Comparison of ENCODE assay signal across 26 mouse cellular contexts in the genomic region with DNA sequence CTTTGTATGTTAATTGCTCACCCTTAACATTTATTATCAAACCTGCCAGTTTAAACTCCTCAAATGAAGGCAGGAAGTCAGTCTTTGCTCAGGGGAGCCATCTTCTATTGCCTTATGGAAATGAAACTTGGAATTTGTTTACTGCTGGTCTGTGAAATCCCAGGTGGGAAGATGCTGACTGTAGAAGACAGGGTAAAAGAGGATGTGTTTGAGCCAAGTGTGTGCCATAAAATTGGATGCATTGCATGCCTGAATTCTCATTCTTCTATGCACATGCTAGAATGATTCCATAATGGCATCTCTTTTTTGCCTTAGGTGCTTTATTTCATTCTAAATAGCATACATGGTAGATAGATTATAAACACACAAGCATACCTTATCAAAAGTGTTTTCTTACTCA.
DNase-seq lines count a peak whose midpoint lies in the region; ATAC-seq and TF ChIP-seq lines count a peak whose summit lies in the region.
"Had no signal": no experiment of that assay in that cellular context is flagged by ENCODE, and none has a peak within 500 bp of the region (broad histone marks: within the 10 kb centered on the region; RNA-seq: fewer than 3 reads in every experiment).

No protein-coding gene starts in this region.

- no peaks in the 10 kb centered on the region for H3K36me3 ChIP-seq in hindbrain, embryonic 12.5 days
- no peaks in the 10 kb centered on the region for H3K36me3 ChIP-seq in hindbrain, postnatal 0 days (ENCODE audit: insufficient read depth, low read length)
- no peaks in the 10 kb centered on the region for H3K36me3 ChIP-seq in midbrain, embryonic 14.5 days (ENCODE audit: control insufficient read depth, insufficient read depth, low read length)
- H3K36me3 ChIP-seq in midbrain, embryonic 13.5 days, result no peaks in the 10 kb centered on the region
- no peaks in the 10 kb centered on the region for H3K36me3 ChIP-seq in embryonic facial prominence, embryonic 10.5 days (replicated peaks)
- H3K36me3 ChIP-seq: embryonic facial prominence, embryonic 13.5 days; forebrain, embryonic 12.5 days; forebrain, embryonic 15.5 days; heart, embryonic 12.5 days; heart, embryonic 15.5 days; hindbrain, embryonic 15.5 days had no signal

- no peak for TF ChIP-seq CTCF in hindbrain, postnatal 0 days (IDR thresholded peaks at IDR 0.05; ENCODE audit: low read depth)

- no peaks in the 10 kb centered on the region for H3K27me3 ChIP-seq in hindbrain, embryonic 12.5 days
- no peaks in the 10 kb centered on the region for H3K27me3 ChIP-seq in hindbrain, postnatal 0 days (ENCODE audit: insufficient read depth, low read length)
- H3K27me3 ChIP-seq in midbrain, embryonic 14.5 days (ENCODE audit: control insufficient read depth, insufficient read depth, low read length), result no peaks in the 10 kb centered on the region
- no peaks in the 10 kb centered on the region for H3K27me3 ChIP-seq in midbrain, embryonic 13.5 days
- H3K27me3 ChIP-seq in embryonic facial prominence, embryonic 10.5 days (replicated peaks; ENCODE audit: low read depth, poor library complexity, severe bottlenecking), result no peaks in the 10 kb centered on the region
- H3K27me3 ChIP-seq: embryonic facial prominence, embryonic 13.5 days; forebrain, embryonic 12.5 days; forebrain, embryonic 15.5 days; heart, embryonic 12.5 days; heart, embryonic 15.5 days; hindbrain, embryonic 15.5 days had no signal

- H3K4me1 ChIP-seq in hindbrain, embryonic 12.5 days, result no peaks in the 10 kb centered on the region
- no peaks in the 10 kb centered on the region for H3K4me1 ChIP-seq in hindbrain, postnatal 0 days (ENCODE audit: insufficient read depth, low read length)
- no peaks in the 10 kb centered on the region for H3K4me1 ChIP-seq in midbrain, embryonic 14.5 days (ENCODE audit: control insufficient read depth, insufficient read depth, low read length)
- 0 out of 2 replicates have a peak, but pooled peaks cover 4% of the 10 kb centered on the region for H3K4me1 ChIP-seq in midbrain, embryonic 13.5 days (replicated peaks)
- H3K4me1 ChIP-seq in embryonic facial prominence, embryonic 10.5 days, result no peaks in the 10 kb centered on the region
- H3K4me1 ChIP-seq: embryonic facial prominence, embryonic 13.5 days; forebrain, embryonic 12.5 days; forebrain, embryonic 15.5 days; heart, embryonic 12.5 days; heart, embryonic 15.5 days; hindbrain, embryonic 15.5 days had no signal

- no peak overlapping the region for H3K9ac ChIP-seq in hindbrain, embryonic 12.5 days
- no peak overlapping the region for H3K9ac ChIP-seq in hindbrain, postnatal 0 days (replicated peaks; ENCODE audit: low read length)
- no peak overlapping the region for H3K9ac ChIP-seq in midbrain, embryonic 14.5 days (replicated peaks; ENCODE audit: low read length)
- no peak overlapping the region for H3K9ac ChIP-seq in midbrain, embryonic 13.5 days (replicated peaks)
- H3K9ac ChIP-seq: embryonic facial prominence, embryonic 13.5 days; forebrain, embryonic 12.5 days; forebrain, embryonic 15.5 days; heart, embryonic 12.5 days; heart, embryonic 15.5 days; hindbrain, embryonic 15.5 days had no signal

- H3K9me3 ChIP-seq in hindbrain, embryonic 12.5 days (replicated peaks), result no peaks in the 10 kb centered on the region
- H3K9me3 ChIP-seq in hindbrain, postnatal 0 days (ENCODE audit: low read length), result no peaks in the 10 kb centered on the region
- H3K9me3 ChIP-seq in midbrain, embryonic 14.5 days (ENCODE audit: control insufficient read depth, low read length), result no peaks in the 10 kb centered on the region
- no peaks in the 10 kb centered on the region for H3K9me3 ChIP-seq in midbrain, embryonic 13.5 days
- H3K9me3 ChIP-seq in embryonic facial prominence, embryonic 10.5 days, result no peaks in the 10 kb centered on the region
- H3K9me3 ChIP-seq: embryonic facial prominence, embryonic 13.5 days; forebrain, embryonic 12.5 days; forebrain, embryonic 15.5 days; heart, embryonic 12.5 days; heart, embryonic 15.5 days; hindbrain, embryonic 15.5 days had no signal

- 0 out of 2 replicates have a peak overlapping the region, but pooled peaks have one; percentile 12 for H3K27ac ChIP-seq in hindbrain, embryonic 12.5 days
- H3K27ac ChIP-seq in hindbrain, postnatal 0 days, result no peak overlapping the region
- H3K27ac ChIP-seq in midbrain, embryonic 14.5 days (replicated peaks; ENCODE audit: low read depth, low read length), result no peak overlapping the region
- H3K27ac ChIP-seq in midbrain, embryonic 13.5 days, result no peak overlapping the region
- no peak overlapping the region for H3K27ac ChIP-seq in embryonic facial prominence, embryonic 10.5 days (replicated peaks)
- H3K27ac ChIP-seq: embryonic facial prominence, embryonic 13.5 days; forebrain, embryonic 12.5 days; forebrain, embryonic 15.5 days; heart, embryonic 15.5 days; hindbrain, embryonic 15.5 days had no signal

- DNase-seq in hindbrain, postnatal 0 days (ENCODE audit: low spot score), result no peak
- DNase-seq in midbrain, embryonic 14.5 days, result peak; percentile 45
- DNase-seq in retina, postnatal 1 day, result peak; percentile 32
- DNase-seq in retina, embryonic 14.5 days (ENCODE audit: low spot score), result no peak
- DNase-seq in embryonic facial prominence, embryonic 10.5 days (ENCODE audit: low spot score), result no peak
- DNase-seq: adrenal gland, adult 2 months; adrenal gland, postnatal 14 days; B cell, adult 2 months; cerebellum, adult 11 months; cerebellum, adult 2 months; cerebellum, adult 9-11 months; cerebellum, postnatal 25 days; gastrocnemius, postnatal 25 days; heart, adult 18-20 months; heart, postnatal 10 days; heart, postnatal 36 days had no signal

- peak; percentile 43; the same call in 1 of the 2 replicates for ATAC-seq in hindbrain, embryonic 12.5 days (ENCODE audit: low FRiP score)
- no peak for ATAC-seq in hindbrain, postnatal 0 days
- ATAC-seq in midbrain, embryonic 14.5 days (ENCODE audit: low FRiP score, low TSS enrichment), result no peak
- ATAC-seq in midbrain, embryonic 13.5 days, result no peak
- ATAC-seq: forebrain, embryonic 15.5 days; inflammation-experienced regulatory T-cells, adult 6 months had no signal

- no peak overlapping the region for H3K4me2 ChIP-seq in hindbrain, embryonic 12.5 days (replicated peaks)
- H3K4me2 ChIP-seq in hindbrain, postnatal 0 days (ENCODE audit: low read depth, low read length), result no peak overlapping the region
- no peak overlapping the region for H3K4me2 ChIP-seq in midbrain, embryonic 14.5 days (ENCODE audit: low read length)
- no peak overlapping the region for H3K4me2 ChIP-seq in midbrain, embryonic 13.5 days (replicated peaks)
- H3K4me2 ChIP-seq: embryonic facial prominence, embryonic 13.5 days; forebrain, embryonic 12.5 days; forebrain, embryonic 15.5 days; heart, embryonic 12.5 days; heart, embryonic 15.5 days; hindbrain, embryonic 15.5 days had no signal

- no peak overlapping the region for H3K4me3 ChIP-seq in hindbrain, embryonic 12.5 days
- H3K4me3 ChIP-seq in hindbrain, postnatal 0 days (ENCODE audit: low read length), result no peak overlapping the region
- no peak overlapping the region for H3K4me3 ChIP-seq in midbrain, embryonic 14.5 days (replicated peaks; ENCODE audit: low read depth, low read length)
- H3K4me3 ChIP-seq in midbrain, embryonic 13.5 days (replicated peaks), result no peak overlapping the region
- no peak overlapping the region for H3K4me3 ChIP-seq in embryonic facial prominence, embryonic 10.5 days
- H3K4me3 ChIP-seq: embryonic facial prominence, embryonic 13.5 days; erythroblast, embryonic 14.5 days; forebrain, embryonic 12.5 days; forebrain, embryonic 15.5 days; heart, embryonic 12.5 days; heart, embryonic 15.5 days; hindbrain, embryonic 15.5 days had no signal

Comparison
In these comparisons a context has a peak if more than half of its experiments do, and no peak if none do; other contexts are left out.
1. DNase-seq: peak in midbrain, embryonic 14.5 days (single experiment) and retina, postnatal 1 day (single experiment); none in hindbrain, postnatal 0 days (single experiment), retina, embryonic 14.5 days (single experiment) and embryonic facial prominence, embryonic 10.5 days (single experiment).